Mouse (Mus musculus) left cerebral cortex, postnatal 25 days (tissue): ENCODE results near the gene Mbl1. TPM values are rescaled to one million over a fixed set of nuclear protein-coding genes. Genes with fewer than 3 reads are reported as not detected.

ENCODE experiments used
- DNase-seq, 2 experiments: peaks; one replicate each; pipeline ENCODE4 v3.0.0; 2022; ENCODE audit warnings: low spot score in 2 of 2, mixed read lengths in 1 of 2
- intact Hi-C: fragments of 180-260 bp; cut with DNase I; formaldehyde crosslinking; loops from one replicate; pipeline ENCODE4 v1.15.1; 2025
- total RNA-seq, 2 experiments: library from RNA; stranded (reverse); gene quantifications; 2 replicates each; pipeline ENCODE4 v1.2.3; 2021

Mbl1 gene
- not detected for total RNA-seq

GRCm38 (mm10) chr14:41151220-41151898 is at the start of gene Mbl1:
Gene Mbl1, plus strand, starts transcription at chr14:41151458.
- intact Hi-C loops, result no loop called here
- DNase-seq, result no peak

GRCm38 (mm10) chr14:41102269-41102668 is 49.0 kb upstream of the Mbl1 start:
- no peak for DNase-seq

GRCm38 (mm10) chr14:41104853-41105444 is 46.3 kb upstream of the Mbl1 start, which contains the start of gene Mat1a:
Gene Mat1a, plus strand, starts transcription at chr14:41105035.
- no peak for DNase-seq
- intact Hi-C loops, result no loop called here

More at GRCm38 (mm10) chr14:41102269-41102668, 49.0 kb upstream of the Mbl1 start:
- intact Hi-C loops, result no loop called here

GRCm38 (mm10) chr14:41111031-41111668 is 40.1 kb upstream of the Mbl1 start:
- DNase-seq, result no peak
- intact Hi-C loops, result no loop called here

- no peak for DNase-seq
- intact Hi-C loops, result no loop called here
Observed at GRCm38 (mm10) chr14:41112944-41113343, 38.3 kb upstream of the Mbl1 start.

GRCm38 (mm10) chr14:41116271-41116670 is 35.0 kb upstream of the Mbl1 start:
- DNase-seq, result no peak
- intact Hi-C loops, result no loop called here

- intact Hi-C loops, result no loop called here
- no peak for DNase-seq
Observed at GRCm38 (mm10) chr14:41124683-41125082, 26.6 kb upstream of the Mbl1 start.

GRCm38 (mm10) chr14:41127997-41128396 is 23.3 kb upstream of the Mbl1 start:
- intact Hi-C loops, result loop anchor here (2.0 kb wide), 1 partner anchor 35 kb away; no protein-coding TSS in a partner anchor
- peak; percentile 33 to 38 for DNase-seq

GRCm38 (mm10) chr14:41131540-41131939 is 19.7 kb upstream of the Mbl1 start, which contains the start of gene Sftpa1:
Gene Sftpa1, plus strand, starts transcription at chr14:41131782.
- no peak for DNase-seq
- intact Hi-C loops, result no loop called here

- DNase-seq, result no peak
- intact Hi-C loops, result no loop called here
Observed at GRCm38 (mm10) chr14:41137006-41137405, 14.3 kb upstream of the Mbl1 start.

- intact Hi-C loops, result no loop called here
- DNase-seq, result no peak
Observed at GRCm38 (mm10) chr14:41140686-41141085, 10.6 kb upstream of the Mbl1 start.

- intact Hi-C loops, result no loop called here
- DNase-seq, result no peak
Observed at GRCm38 (mm10) chr14:41146035-41146434, 5.2 kb upstream of the Mbl1 start.

GRCm38 (mm10) chr14:41146922-41147321 is 4.3 kb upstream of the Mbl1 start:
- intact Hi-C loops, result no loop called here
- no peak for DNase-seq

GRCm38 (mm10) chr14:41147356-41147755 is 3.9 kb upstream of the Mbl1 start:
- intact Hi-C loops, result no loop called here
- no peak for DNase-seq

- intact Hi-C loops, result no loop called here
- no peak for DNase-seq
Observed at GRCm38 (mm10) chr14:41160076-41160475, 8.8 kb downstream of the Mbl1 start.

GRCm38 (mm10) chr14:41160743-41161142 is 9.5 kb downstream of the Mbl1 start:
- no peak for DNase-seq
- intact Hi-C loops, result no loop called here

GRCm38 (mm10) chr14:41162663-41163062 is 11.4 kb downstream of the Mbl1 start:
- intact Hi-C loops, result loop anchor here (1.0 to 2.0 kb wide), 2 partner anchors 34 to 68 kb away; no protein-coding TSS in a partner anchor

GRCm38 (mm10) chr14:41167278-41167677 is 16.0 kb downstream of the Mbl1 start:
- no peak for DNase-seq
- intact Hi-C loops, result no loop called here

More at GRCm38 (mm10) chr14:41162663-41163062, 11.4 kb downstream of the Mbl1 start:
- peak; percentile 11 to 38 for DNase-seq

GRCm38 (mm10) chr14:41168567-41168966 is 17.3 kb downstream of the Mbl1 start:
- no peak for DNase-seq
- intact Hi-C loops, result no loop called here

- no peak for DNase-seq
- intact Hi-C loops, result no loop called here
Observed at GRCm38 (mm10) chr14:41170514-41170913, 19.3 kb downstream of the Mbl1 start.

- DNase-seq, result no peak
- intact Hi-C loops, result no loop called here
Observed at GRCm38 (mm10) chr14:41174802-41175201, 23.5 kb downstream of the Mbl1 start.
